15 mouse cellular contexts compared by ENCODE assay signal in the genomic region with DNA sequence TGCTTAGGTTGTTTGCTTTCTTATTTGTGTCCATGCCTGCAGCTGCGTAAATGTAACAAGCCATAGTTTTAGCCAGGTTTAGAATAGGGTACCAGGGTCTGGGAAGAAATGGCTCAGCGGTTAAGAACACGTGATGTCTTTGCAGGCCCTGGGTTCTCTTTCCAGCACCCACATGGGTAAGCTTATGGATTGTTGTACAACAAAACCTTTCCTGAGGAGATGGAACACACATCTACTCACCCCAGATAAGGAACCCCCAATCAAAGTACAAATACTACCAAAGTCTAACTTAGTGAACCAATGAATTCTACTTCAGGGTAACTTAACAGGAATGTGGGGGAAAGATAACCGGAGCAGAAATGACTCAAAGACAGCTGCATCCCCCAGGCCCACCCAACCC.
"Had no signal": no experiment of that assay in that cellular context is flagged by ENCODE, and none has a peak within 500 bp of the region (broad histone marks: within the 10 kb centered on the region; RNA-seq: fewer than 3 reads in every experiment).

No protein-coding gene starts in this region.

- H3K36me3 ChIP-seq: neural tube, embryonic 15.5 days had no signal

- DNase-seq: retina, postnatal 1 day; right cerebral cortex, adult 18-20 months; right cerebral cortex, postnatal 14 days; right cerebral cortex, postnatal 25 days; right cerebral cortex, postnatal 4 days; spleen, adult 18-20 months; thymus, adult 18-20 months; thymus, adult 2 months; thymus, postnatal 14 days; thymus, postnatal 25 days; thymus, postnatal 36 days; thymus, postnatal 4 days had no signal

- H3K27me3 ChIP-seq: neural tube, embryonic 15.5 days; stomach, embryonic 15.5 days had no signal

- H3K4me3 ChIP-seq: neural tube, embryonic 15.5 days; stomach, embryonic 15.5 days had no signal

- H3K9ac ChIP-seq: neural tube, embryonic 15.5 days; stomach, embryonic 15.5 days had no signal

- H3K9me3 ChIP-seq: neural tube, embryonic 15.5 days; stomach, embryonic 15.5 days had no signal

- H3K4me2 ChIP-seq: neural tube, embryonic 15.5 days; stomach, embryonic 15.5 days had no signal

- H3K4me1 ChIP-seq: neural tube, embryonic 15.5 days; stomach, embryonic 15.5 days had no signal

- H3K27ac ChIP-seq: neural tube, embryonic 15.5 days; stomach, embryonic 15.5 days; stomach, postnatal 0 days had no signal
